ENCODE assay signal across 8 mouse cellular contexts in the genomic region with DNA sequence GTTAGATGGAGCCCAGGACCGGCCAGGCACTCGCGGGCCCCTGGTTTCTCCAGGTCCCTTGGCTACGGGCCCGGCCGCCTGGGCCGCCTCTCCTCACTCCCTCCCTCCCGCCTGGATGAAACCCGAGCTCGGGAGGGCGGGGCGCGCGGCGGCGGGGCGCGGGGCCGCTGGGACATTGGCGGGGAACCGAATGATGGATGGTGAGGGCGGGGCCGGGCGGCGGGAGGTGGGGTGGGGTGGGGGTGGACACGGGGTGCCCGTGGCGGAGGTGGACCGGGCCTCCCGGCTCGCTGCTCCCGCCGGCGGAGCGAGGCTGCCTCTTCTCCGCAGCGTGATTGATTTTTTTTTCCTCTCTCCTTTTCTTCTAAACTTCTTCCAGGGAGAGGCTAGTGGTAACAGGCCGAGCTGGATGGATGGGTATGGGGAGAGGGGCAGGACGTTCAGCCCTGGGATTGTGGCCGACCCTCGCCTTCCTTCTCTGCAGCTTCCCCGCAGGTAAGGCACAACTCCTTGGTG. TPM values are rescaled to one million over a fixed set of nuclear protein-coding genes. Genes with fewer than 3 reads are reported as not detected.
DNase-seq lines count a peak whose midpoint lies in the region; ATAC-seq and TF ChIP-seq lines count a peak whose summit lies in the region.

No protein-coding gene starts in this region.

- H3K4me3 ChIP-seq in forebrain, embryonic 10.5 days: peak overlapping the region; percentile 94
- H3K4me3 ChIP-seq in heart, embryonic 12.5 days: peak overlapping the region; percentile 74
- peak overlapping the region; percentile 81 for H3K4me3 ChIP-seq in kidney, embryonic 16.5 days (ENCODE audit: low read length)
- H3K4me3 ChIP-seq in liver, embryonic 14.5 days (ENCODE audit: insufficient read depth in 1 of 2, low read depth in 2 of 2, low read length in 2 of 2): peak overlapping the region; percentile 38 to 47
- peak overlapping the region; percentile 55 for H3K4me3 ChIP-seq in neural tube, embryonic 14.5 days (ENCODE audit: low read depth, low read length)

- H3K36me3 ChIP-seq in forebrain, embryonic 10.5 days (replicated peaks): peaks cover 49% of the 10 kb centered on the region
- H3K36me3 ChIP-seq in heart, embryonic 12.5 days: no peaks in the 10 kb centered on the region
- H3K36me3 ChIP-seq in kidney, embryonic 16.5 days (ENCODE audit: insufficient read depth, low read length): no peaks in the 10 kb centered on the region
- no peaks in the 10 kb centered on the region for H3K36me3 ChIP-seq in liver, embryonic 14.5 days (replicated peaks; ENCODE audit: control insufficient read depth, insufficient read depth, low read depth)
- H3K36me3 ChIP-seq in neural tube, embryonic 14.5 days (ENCODE audit: control insufficient read depth, insufficient read depth, low read length): no peaks in the 10 kb centered on the region

- no peak for TF ChIP-seq CTCF in liver, embryonic 14.5 days (IDR thresholded peaks at IDR 0.05; ENCODE audit: low read depth)

- H3K9ac ChIP-seq in heart, embryonic 12.5 days: peak overlapping the region; percentile 77
- peak overlapping the region; percentile 91 for H3K9ac ChIP-seq in kidney, embryonic 16.5 days (replicated peaks; ENCODE audit: low read length)
- no peak overlapping the region for H3K9ac ChIP-seq in liver, embryonic 14.5 days (replicated peaks)
- peak overlapping the region; percentile 77 for H3K9ac ChIP-seq in neural tube, embryonic 14.5 days (replicated peaks; ENCODE audit: low read depth, low read length)

- H3K9me3 ChIP-seq in forebrain, embryonic 10.5 days: no peaks in the 10 kb centered on the region
- no peaks in the 10 kb centered on the region for H3K9me3 ChIP-seq in heart, embryonic 12.5 days (replicated peaks)
- H3K9me3 ChIP-seq in kidney, embryonic 16.5 days (ENCODE audit: low read length): no peaks in the 10 kb centered on the region
- H3K9me3 ChIP-seq in liver, embryonic 14.5 days (ENCODE audit: control insufficient read depth, low read length): no peaks in the 10 kb centered on the region
- H3K9me3 ChIP-seq in neural tube, embryonic 14.5 days (ENCODE audit: control insufficient read depth, low read length): no peaks in the 10 kb centered on the region

- 0 out of 2 replicates have a peak, but pooled peaks cover 7% of the 10 kb centered on the region for H3K27me3 ChIP-seq in forebrain, embryonic 10.5 days (ENCODE audit: poor library complexity, severe bottlenecking)
- peaks cover 50% of the 10 kb centered on the region for H3K27me3 ChIP-seq in heart, embryonic 12.5 days (replicated peaks)
- H3K27me3 ChIP-seq in kidney, embryonic 16.5 days (ENCODE audit: insufficient read depth, low read length): no peaks in the 10 kb centered on the region; the same call in 1 of the 2 replicates
- peaks cover 46% of the 10 kb centered on the region for H3K27me3 ChIP-seq in liver, embryonic 14.5 days (ENCODE audit: control insufficient read depth, insufficient read depth, low read length)
- H3K27me3 ChIP-seq in neural tube, embryonic 14.5 days (ENCODE audit: control insufficient read depth, insufficient read depth, low read length): no peaks in the 10 kb centered on the region

- WGBS in forebrain, embryonic 10.5 days: 1% methylated on average over 32 of the region's 42 CpGs
- WGBS in heart, embryonic 12.5 days: 1% methylated on average over 34 of the region's 42 CpGs
- 1% methylated on average over 19 of the region's 42 CpGs for WGBS in kidney, embryonic 16.5 days
- WGBS in liver, embryonic 14.5 days (ENCODE audit: insufficient replicate concordance): under 1% methylated on average over 42 of the region's 42 CpGs
- WGBS in neural tube, embryonic 14.5 days: 0% methylated on average over 29 of the region's 42 CpGs

- TF ChIP-seq EP300 in liver, embryonic 14.5 days (IDR thresholded peaks at IDR 0.05; ENCODE audit: low read depth): no peak

- H3K27ac ChIP-seq in forebrain, embryonic 10.5 days: peak overlapping the region; percentile 98
- peak overlapping the region; percentile 74 for H3K27ac ChIP-seq in heart, embryonic 12.5 days (ENCODE audit: poor library complexity, severe bottlenecking)
- H3K27ac ChIP-seq in kidney, embryonic 16.5 days (ENCODE audit: low read length): peak overlapping the region; percentile 93
- no peak overlapping the region for H3K27ac ChIP-seq in liver, embryonic 14.5 days
- peak overlapping the region; percentile 91 for H3K27ac ChIP-seq in neural tube, embryonic 14.5 days (ENCODE audit: low read depth, low read length)

- peak overlapping the region; percentile 98 for H3K4me2 ChIP-seq in heart, embryonic 12.5 days
- peak overlapping the region; percentile 84 for H3K4me2 ChIP-seq in kidney, embryonic 16.5 days (replicated peaks; ENCODE audit: low read depth, low read length)
- H3K4me2 ChIP-seq in liver, embryonic 14.5 days (ENCODE audit: low read depth): peak overlapping the region; percentile 53
- H3K4me2 ChIP-seq in neural tube, embryonic 14.5 days (ENCODE audit: low read depth, low read length): peak overlapping the region; percentile 83

- peaks cover 76% of the 10 kb centered on the region for H3K4me1 ChIP-seq in forebrain, embryonic 10.5 days
- peaks cover 15% of the 10 kb centered on the region for H3K4me1 ChIP-seq in heart, embryonic 12.5 days (replicated peaks)
- H3K4me1 ChIP-seq in kidney, embryonic 16.5 days (ENCODE audit: insufficient read depth, low read length): peaks cover 31% of the 10 kb centered on the region
- H3K4me1 ChIP-seq in liver, embryonic 14.5 days (replicated peaks; ENCODE audit: control insufficient read depth in 2 of 2, insufficient read depth in 2 of 2, low read length in 1 of 2): no peaks in the 10 kb centered on the region
- H3K4me1 ChIP-seq in neural tube, embryonic 14.5 days (ENCODE audit: control insufficient read depth, insufficient read depth, low read length): peaks cover 29% of the 10 kb centered on the region; the same call in 1 of the 2 replicates

- peak; percentile 88 for ATAC-seq in heart, embryonic 12.5 days (ENCODE audit: insufficient number of reproducible peaks, low FRiP score)
- peak; percentile 87 for ATAC-seq in kidney, embryonic 16.5 days (ENCODE audit: low FRiP score, low TSS enrichment)
- peak; percentile 39; the same call in 1 of the 2 replicates for ATAC-seq in liver, embryonic 14.5 days (ENCODE audit: insufficient read depth)
- ATAC-seq in neural tube, embryonic 14.5 days (ENCODE audit: low read depth): peak; percentile 77

- peak; percentile 84 for DNase-seq in 3T3-L1 (ENCODE audit: low read depth, low spot score)
- peak; percentile 77 for DNase-seq in brain, adult 2 months (ENCODE audit: low read depth, low spot score)
- DNase-seq in forebrain, embryonic 10.5 days (ENCODE audit: extremely low spot score, low spot score): peak; percentile 86
- DNase-seq in liver, embryonic 14.5 days (ENCODE audit: low read depth in 3 of 3, low spot score in 3 of 3): no peak
- DNase-seq in urinary bladder, postnatal 36 days (ENCODE audit: low spot score in 2 of 2): peak; percentile 82 to 93

RNA-seq across cellular contexts. Expression of a gene that starts 15.8 kb away (rescaled TPM):
- polyA plus RNA-seq in forebrain, embryonic 10.5 days (2016; fragmentation: Nextera tagmentation; extraction: Ambion mirVana): 26.2 and 26.8 TPM in 2 replicates
- polyA plus RNA-seq in heart, embryonic 12.5 days (2016; fragmentation: Nextera tagmentation; extraction: Ambion mirVana): 3.5 and 3.7 TPM in 2 replicates
- 10.0 and 12.8 TPM in 2 replicates for polyA plus RNA-seq in kidney, embryonic 16.5 days (2015; fragmentation: Nextera tagmentation; extraction: Ambion mirVana)
- polyA plus RNA-seq in liver, embryonic 14.5 days (2012; rRNA removed): 0.06 and 0.32 TPM in 2 replicates
- polyA plus RNA-seq in liver, embryonic 14.5 days (2014; fragmentation: Nextera tagmentation; extraction: Ambion mirVana): 0.05 TPM in 1 of 2 replicates, not detected in the other
- 46.6 and 58.4 TPM in 2 replicates for polyA plus RNA-seq in neural tube, embryonic 14.5 days (2014; fragmentation: Nextera tagmentation; extraction: Ambion mirVana)

Comparison
In these comparisons a context has a peak if more than half of its experiments do, and no peak if none do; other contexts are left out.
1. DNase-seq: peak in 3T3-L1 (single experiment), brain, adult 2 months (single experiment), forebrain, embryonic 10.5 days (single experiment) and urinary bladder, postnatal 36 days (2 of 2); none in liver, embryonic 14.5 days (0 of 3).
2. H3K4me3 ChIP-seq: peak in every context shown above with its lines; median percentile 94 in forebrain, embryonic 10.5 days; 81 in kidney, embryonic 16.5 days; 74 in heart, embryonic 12.5 days; 55 in neural tube, embryonic 14.5 days; 42 in liver, embryonic 14.5 days.
3. Peak in every context shown above with its lines, with median percentiles within 50 percentile points of each other: ATAC-seq and H3K4me2 ChIP-seq.